Mouse (Mus musculus) forebrain, embryonic 13.5 days (tissue): ENCODE data around the gene Utp6. TPM values are rescaled to one million over a fixed set of nuclear protein-coding genes. Genes with fewer than 3 reads are reported as not detected.

Experiments
- ATAC-seq: fragments of 200-750 bp; cut with Nextera tagmentation; 2 replicates; pipeline ENCODE4 v1.8.0; 2017
- H3K27ac ChIP-seq: fragments of 300-500 bp; sonication (generic); 2 replicates; pipeline ENCODE4 v1.5.1; 2015; ENCODE audit warnings: inconsistent platforms, mild to moderate bottlenecking, moderate library complexity
- H3K27me3 ChIP-seq: fragments of 300-500 bp; sonication (generic); 2 replicates; pipeline ENCODE4 v1.6.1; 2015; ENCODE audit warnings: mild to moderate bottlenecking, inconsistent platforms
- H3K36me3 ChIP-seq: fragments of 300-500 bp; sonication (generic); 2 replicates; pipeline ENCODE4 v1.6.1; 2015; ENCODE audit warnings: mild to moderate bottlenecking, inconsistent platforms; ENCODE audit not compliant: poor library complexity, severe bottlenecking
- H3K4me1 ChIP-seq: fragments of 300-500 bp; sonication (generic); 2 replicates; pipeline ENCODE4 v1.6.1; 2015; ENCODE audit warnings: inconsistent platforms
- H3K4me2 ChIP-seq: fragments of 300-500 bp; sonication (generic); 2 replicates; pipeline ENCODE4 v1.6.1; 2015; ENCODE audit warnings: inconsistent platforms, mild to moderate bottlenecking, moderate library complexity
- H3K4me3 ChIP-seq: fragments of 300-500 bp; sonication (generic); 2 replicates; pipeline ENCODE4 v1.5.1; 2015; ENCODE audit warnings: mild to moderate bottlenecking, inconsistent platforms
- H3K9ac ChIP-seq: fragments of 300-500 bp; sonication (generic); 2 replicates; pipeline ENCODE4 v1.6.1; 2015; ENCODE audit warnings: mild to moderate bottlenecking, inconsistent platforms
- H3K9me3 ChIP-seq: fragments of 300-500 bp; sonication (generic); replicated peaks from 2 replicates; pipeline ENCODE4 v1.6.1; 2016; ENCODE audit warnings: inconsistent platforms
- WGBS: fragments of 180-500 bp; shearing (Covaris S2); methylation state at CpG from one replicate; pipeline ENCODE4 v1.1.7; 2015; 5-methylcytosine and 5-hydroxymethylcytosine counted together
- polyA plus RNA-seq: library from polyadenylated mRNA; unstranded; fragments of >200 nt; fragmentation: Nextera tagmentation; extraction: Ambion mirVana; gene quantifications from 2 replicates; pipeline ENCODE4 v1.2.1, GENCODE M21; 2015

Gene Utp6
- polyA plus RNA-seq, 1 experiment from 2014 or later, result 58.1 TPM

DNA sequence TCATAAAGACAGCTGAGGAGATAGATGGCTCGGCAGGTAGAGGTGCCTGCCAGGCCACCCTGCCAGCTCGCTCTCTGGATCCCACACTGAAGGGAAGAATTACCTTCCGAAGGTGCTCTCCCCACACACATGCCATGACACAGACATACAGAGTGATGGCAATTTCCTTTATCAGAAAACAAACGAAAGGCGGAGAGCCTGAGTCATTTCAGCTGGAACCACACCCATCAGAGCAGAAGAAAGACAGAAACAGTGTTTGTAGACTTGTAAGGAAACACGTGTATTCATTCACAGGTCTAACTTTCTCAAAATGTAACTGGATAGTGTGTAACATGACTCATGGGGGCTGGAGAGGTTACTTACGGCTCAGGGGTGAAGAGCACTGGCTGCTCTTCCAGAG, 18.6 kb downstream of the Utp6 start:
- WGBS, result 92% methylated on average over 7 of the region's 7 CpGs
- H3K4me2 ChIP-seq, result no peak overlapping the region
- ATAC-seq, result no peak
- H3K27ac ChIP-seq, result no peak overlapping the region
- H3K4me3 ChIP-seq, result no peak overlapping the region
- no peak overlapping the region for H3K9ac ChIP-seq
- H3K36me3 ChIP-seq, result peaks cover 92% of the 10 kb centered on the region
- no peaks in the 10 kb centered on the region for H3K4me1 ChIP-seq
- H3K27me3 ChIP-seq, result no peaks in the 10 kb centered on the region
- H3K9me3 ChIP-seq, result no peaks in the 10 kb centered on the region

DNA sequence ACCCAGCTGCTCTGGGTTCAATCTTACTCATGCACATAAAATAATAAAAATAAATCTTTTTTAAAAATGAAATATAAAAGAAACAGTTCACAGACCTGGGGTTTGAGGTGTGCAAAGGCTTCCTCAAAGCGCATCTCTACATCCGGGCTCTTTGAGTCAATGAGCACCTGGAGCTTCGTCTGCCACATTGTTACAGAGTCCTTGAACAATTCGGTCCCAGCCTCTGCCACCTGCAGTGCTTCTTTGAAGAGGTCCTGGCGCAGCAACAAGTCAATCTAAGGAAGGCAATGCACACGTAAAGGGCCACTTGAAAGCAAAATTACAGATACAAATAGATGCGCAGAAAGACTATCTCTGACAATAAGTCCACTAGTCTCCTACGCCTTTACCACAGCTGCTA, 19.1 kb downstream of the Utp6 start:
- no peak overlapping the region for H3K4me3 ChIP-seq
- peaks cover 92% of the 10 kb centered on the region for H3K36me3 ChIP-seq

GRCm38 (mm10) chr11:79935766-79936165, 26.4 kb downstream of the Utp6 start:
- no peak for ATAC-seq
- Histone ChIP-seq H3K4me3 (no peak overlapping the region), H3K4me2 (no peak overlapping the region), H3K27ac (no peak overlapping the region), H3K36me3 (peaks cover 86% of the 10 kb centered on the region), H3K4me1 (no peaks in the 10 kb centered on the region), H3K27me3 (no peaks in the 10 kb centered on the region), H3K9ac (no peak overlapping the region), H3K9me3 (no peaks in the 10 kb centered on the region)
- 85% methylated on average over 9 of the region's 9 CpGs for WGBS

More for the DNA sequence above, 19.1 kb downstream of the Utp6 start:
- no peaks in the 10 kb centered on the region for H3K27me3 ChIP-seq
- H3K4me1 ChIP-seq, result no peaks in the 10 kb centered on the region
- no peak overlapping the region for H3K4me2 ChIP-seq
- no peak overlapping the region for H3K27ac ChIP-seq
- WGBS, result 84% methylated on average over 8 of the region's 8 CpGs
- no peaks in the 10 kb centered on the region for H3K9me3 ChIP-seq
- no peak overlapping the region for H3K9ac ChIP-seq
- no peak for ATAC-seq

DNA sequence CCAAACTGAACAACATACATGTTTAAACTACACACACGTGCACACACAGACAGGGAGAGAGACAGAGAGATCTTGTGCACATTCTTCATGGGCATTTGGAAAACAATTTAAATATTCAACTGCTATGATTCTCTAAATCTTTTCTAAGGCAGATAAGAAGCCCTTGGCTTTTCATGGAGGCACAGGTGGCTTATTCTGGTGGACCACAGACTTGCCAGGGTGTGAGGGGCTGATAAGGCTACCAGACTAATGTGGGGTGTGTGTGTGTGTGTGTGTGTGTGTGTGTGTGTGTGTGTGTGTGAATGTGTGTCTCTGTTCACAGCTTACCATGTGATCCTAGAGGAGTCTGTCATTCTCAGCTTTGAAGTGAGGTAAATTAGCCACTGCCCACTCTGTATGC, 39.4 kb downstream of the Utp6 start:
- no peak for ATAC-seq
- WGBS, result 76% methylated on average over 1 of the region's 1 CpGs
- Histone ChIP-seq H3K4me1 (no peaks in the 10 kb centered on the region), H3K9me3 (no peaks in the 10 kb centered on the region), H3K36me3 (no peaks in the 10 kb centered on the region), H3K27ac (no peak overlapping the region), H3K4me2 (no peak overlapping the region), H3K27me3 (no peaks in the 10 kb centered on the region), H3K4me3 (no peak overlapping the region), H3K9ac (no peak overlapping the region)

GRCm38 (mm10) chr11:79922157-79922556, 40.0 kb downstream of the Utp6 start:
- Histone ChIP-seq H3K4me2 (no peak overlapping the region), H3K4me3 (no peak overlapping the region), H3K36me3 (no peaks in the 10 kb centered on the region), H3K27ac (no peak overlapping the region), H3K4me1 (no peaks in the 10 kb centered on the region), H3K9me3 (no peaks in the 10 kb centered on the region), H3K27me3 (no peaks in the 10 kb centered on the region), H3K9ac (no peak overlapping the region)
- 77% methylated on average over 3 of the region's 3 CpGs for WGBS
- ATAC-seq, result no peak

GRCm38 (mm10) chr11:79920505-79921025, 41.6 kb downstream of the Utp6 start:
- Histone ChIP-seq H3K27ac (no peak overlapping the region), H3K27me3 (no peaks in the 10 kb centered on the region), H3K4me2 (no peak overlapping the region), H3K4me3 (no peak overlapping the region), H3K36me3 (no peaks in the 10 kb centered on the region), H3K9ac (no peak overlapping the region), H3K4me1 (peaks cover 8% of the 10 kb centered on the region), H3K9me3 (no peaks in the 10 kb centered on the region)
- WGBS, result 72% methylated on average over 5 of the region's 5 CpGs
- ATAC-seq, result no peak

DNA sequence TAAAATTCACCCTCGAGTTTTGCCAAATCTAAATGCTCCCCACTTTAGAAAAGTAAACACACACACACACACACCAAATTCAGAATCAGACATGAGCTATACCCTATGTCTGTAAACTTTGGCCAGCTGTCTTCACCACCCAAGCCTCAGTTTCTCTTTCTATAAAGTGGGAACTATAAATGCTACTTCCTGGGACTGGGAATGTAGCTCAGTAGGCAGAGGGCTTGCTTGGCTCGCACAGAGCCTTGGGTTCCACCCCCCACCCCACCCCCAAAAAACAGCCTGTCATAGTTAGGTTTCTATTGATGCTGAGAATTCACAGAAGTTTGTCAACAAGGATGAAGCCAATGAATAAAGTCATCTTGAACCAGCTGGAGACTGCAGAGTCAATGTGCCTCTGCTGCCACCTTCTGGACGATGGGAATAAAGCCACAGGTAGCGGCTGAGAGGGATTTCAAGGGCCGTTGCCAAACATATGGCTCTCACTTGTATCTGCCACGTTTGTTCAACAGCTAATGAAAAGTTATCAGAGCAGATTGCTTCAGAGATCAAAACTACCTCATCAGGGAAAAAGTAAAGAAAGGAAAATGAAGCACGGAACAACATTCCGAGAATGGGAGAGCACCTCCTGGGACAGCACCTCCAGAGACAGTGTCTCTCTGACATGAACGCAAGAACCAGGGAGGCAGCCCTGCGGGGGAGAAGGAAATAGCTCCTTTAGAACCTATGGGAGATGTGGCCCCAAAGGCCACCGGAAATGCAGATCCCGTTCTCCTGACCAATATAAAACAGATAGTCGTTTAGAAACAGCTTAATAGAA, 42.3 kb downstream of the Utp6 start:
- H3K4me3 ChIP-seq, result no peak overlapping the region
- H3K27me3 ChIP-seq, result no peaks in the 10 kb centered on the region
- no peaks in the 10 kb centered on the region for H3K36me3 ChIP-seq
- H3K9ac ChIP-seq, result no peak overlapping the region
- H3K9me3 ChIP-seq, result no peaks in the 10 kb centered on the region
- ATAC-seq, result peak; percentile 70
- H3K4me1 ChIP-seq, result peaks cover 11% of the 10 kb centered on the region
- H3K27ac ChIP-seq, result no peak overlapping the region
- H3K4me2 ChIP-seq, result no peak overlapping the region
- WGBS, result 27% methylated on average over 13 of the region's 13 CpGs

DNA sequence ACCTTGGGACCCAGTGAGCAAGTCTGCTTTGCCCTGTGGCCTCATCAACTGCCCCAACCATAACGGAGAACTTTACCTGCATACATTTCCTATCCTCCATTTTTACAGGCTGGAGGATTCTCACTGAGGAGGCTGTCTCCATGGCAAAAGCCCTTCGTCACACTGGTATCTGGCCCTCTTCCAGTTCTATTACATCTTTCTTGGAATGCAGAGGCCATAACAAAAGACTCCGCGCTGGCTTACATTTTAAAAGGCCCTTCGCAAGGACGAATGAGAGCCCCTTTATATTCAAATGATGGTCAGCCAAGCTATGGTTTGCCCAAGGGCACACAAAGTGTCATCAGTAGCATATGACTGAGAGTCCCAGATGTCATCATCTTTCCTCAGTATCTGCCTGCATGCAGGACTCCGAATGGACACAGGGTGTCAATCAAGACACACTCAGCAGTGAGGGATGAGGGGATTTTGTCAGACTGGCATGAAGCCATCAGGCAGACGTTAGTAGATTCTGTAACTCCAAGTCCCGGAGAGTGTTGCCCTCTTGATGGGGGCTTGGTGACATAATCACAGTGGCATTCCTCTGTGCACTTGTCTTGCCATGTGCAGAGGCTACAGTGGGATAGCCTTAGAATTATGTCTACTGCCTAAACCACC, 46.4 kb downstream of the Utp6 start:
- Histone ChIP-seq H3K27ac (no peak overlapping the region), H3K36me3 (no peaks in the 10 kb centered on the region), H3K4me1 (peaks cover 11% of the 10 kb centered on the region), H3K4me3 (no peak overlapping the region), H3K27me3 (no peaks in the 10 kb centered on the region), H3K4me2 (no peak overlapping the region), H3K9me3 (no peaks in the 10 kb centered on the region), H3K9ac (no peak overlapping the region)
- ATAC-seq, result no peak
- 34% methylated on average over 9 of the region's 9 CpGs for WGBS

- Histone ChIP-seq H3K4me3 (no peak overlapping the region), H3K27me3 (no peaks in the 10 kb centered on the region), H3K27ac (peak overlapping the region; percentile 40; the same call in 1 of the 2 replicates), H3K9ac (no peak overlapping the region), H3K9me3 (no peaks in the 10 kb centered on the region), H3K36me3 (no peaks in the 10 kb centered on the region), H3K4me2 (no peak overlapping the region), H3K4me1 (peaks cover 10% of the 10 kb centered on the region; the same call in 1 of the 2 replicates)
- ATAC-seq, result peak; percentile 85
- 65% methylated on average over 14 of the region's 14 CpGs for WGBS
These were observed 53.3 kb downstream of the Utp6 start for GRCm38 (mm10) chr11:79908600-79909483.

GRCm38 (mm10) chr11:79906920-79907319, 55.3 kb downstream of the Utp6 start:
- Histone ChIP-seq H3K9ac (no peak overlapping the region), H3K4me3 (no peak overlapping the region), H3K27me3 (no peaks in the 10 kb centered on the region), H3K4me2 (no peak overlapping the region), H3K9me3 (no peaks in the 10 kb centered on the region), H3K36me3 (no peaks in the 10 kb centered on the region), H3K27ac (no peak overlapping the region), H3K4me1 (peaks cover 10% of the 10 kb centered on the region; the same call in 1 of the 2 replicates)
- WGBS, result 77% methylated on average over 9 of the region's 9 CpGs
- ATAC-seq, result no peak

- 81% methylated on average over 6 of the region's 6 CpGs for WGBS
- no peak for ATAC-seq
- no peaks in the 10 kb centered on the region for H3K4me1 ChIP-seq
- H3K9me3 ChIP-seq, result no peaks in the 10 kb centered on the region
- H3K36me3 ChIP-seq, result no peaks in the 10 kb centered on the region
- no peak overlapping the region for H3K4me2 ChIP-seq
- no peak overlapping the region for H3K9ac ChIP-seq
- no peaks in the 10 kb centered on the region for H3K27me3 ChIP-seq
- no peak overlapping the region for H3K27ac ChIP-seq
- no peak overlapping the region for H3K4me3 ChIP-seq
These were observed 59.2 kb downstream of the Utp6 start for GRCm38 (mm10) chr11:79902881-79903481.
